Mouse (Mus musculus) CD4-positive naive resting alpha-beta T cell, adult 57 days (primary cell): ENCODE measurements around the gene Taar6. TPM values are rescaled to one million over a fixed set of nuclear protein-coding genes. Genes with fewer than 3 reads are reported as not detected.

ENCODE experiments used
- total RNA-seq: library from RNA; stranded (reverse); gene quantifications from one replicate; pipeline ENCODE4 v1.2.4, GENCODE M21; 2023

Gene Taar6
- not detected for total RNA-seq

DNA sequence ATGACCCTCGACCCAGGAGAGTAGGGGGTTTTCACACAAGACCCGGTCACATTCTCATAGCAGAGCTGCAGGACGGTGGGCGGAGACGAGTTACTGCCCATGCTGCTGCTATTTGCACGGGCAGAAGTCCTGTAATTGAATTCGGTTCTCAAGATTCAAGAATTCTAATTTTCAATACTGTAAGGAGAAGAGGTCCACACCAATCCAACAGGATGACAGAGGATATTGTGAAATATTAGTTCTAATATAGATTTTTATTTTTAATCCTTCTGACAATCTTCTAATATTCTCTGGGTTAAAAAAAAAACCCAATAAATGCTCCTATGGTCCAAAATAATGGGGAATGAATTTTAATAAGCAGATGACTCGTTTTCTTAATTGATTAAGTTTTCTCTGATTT is at the start of gene Taar6:
Taar6 (minus strand) TSS at position 101 of the 400 bp plus-strand sequence.

DNA sequence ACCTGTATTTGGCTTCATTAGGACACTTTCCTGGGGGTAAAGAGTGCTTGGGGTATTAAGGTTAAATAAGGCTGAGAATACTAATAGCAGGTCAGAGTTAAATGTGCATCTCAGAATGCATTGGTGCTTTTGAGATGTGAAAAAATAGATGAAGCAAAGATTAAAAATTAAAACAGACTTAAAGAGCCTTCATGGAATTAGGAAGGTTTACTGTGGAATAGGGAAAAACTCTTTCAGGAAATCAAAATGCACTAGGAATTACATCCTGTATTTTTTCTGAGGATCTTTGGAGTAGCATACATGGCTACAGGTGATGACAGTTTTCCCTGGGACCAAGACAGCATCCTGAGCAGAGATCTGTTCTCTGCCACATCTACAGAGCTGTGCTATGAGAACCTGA is 41.5 kb upstream of the Taar6 start, which contains the start of gene Taar7d:
Taar7d (plus strand) TSS at position 301 of the 400 bp plus-strand sequence.

DNA sequence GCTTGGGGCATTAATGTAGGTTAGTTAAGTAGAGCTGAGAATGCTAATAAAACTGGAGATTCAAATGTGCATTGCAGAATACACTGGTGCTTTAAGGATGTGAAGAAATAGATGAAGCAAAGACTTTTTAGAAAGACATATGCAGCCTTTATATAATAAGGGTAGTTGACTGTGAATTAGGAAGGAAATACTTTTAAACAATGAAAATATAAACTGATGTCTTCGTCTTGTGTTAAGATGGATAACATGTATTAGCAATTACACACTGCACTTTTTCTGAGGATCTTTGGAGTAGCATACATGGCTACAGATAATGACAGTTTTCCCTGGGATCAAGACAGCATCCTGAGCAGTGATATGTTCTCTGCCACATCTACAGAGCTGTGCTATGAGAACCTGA is 14.2 kb upstream of the Taar6 start, which contains the start of gene Taar7b:
Taar7b (plus strand) TSS at position 301 of the 400 bp plus-strand sequence.

DNA sequence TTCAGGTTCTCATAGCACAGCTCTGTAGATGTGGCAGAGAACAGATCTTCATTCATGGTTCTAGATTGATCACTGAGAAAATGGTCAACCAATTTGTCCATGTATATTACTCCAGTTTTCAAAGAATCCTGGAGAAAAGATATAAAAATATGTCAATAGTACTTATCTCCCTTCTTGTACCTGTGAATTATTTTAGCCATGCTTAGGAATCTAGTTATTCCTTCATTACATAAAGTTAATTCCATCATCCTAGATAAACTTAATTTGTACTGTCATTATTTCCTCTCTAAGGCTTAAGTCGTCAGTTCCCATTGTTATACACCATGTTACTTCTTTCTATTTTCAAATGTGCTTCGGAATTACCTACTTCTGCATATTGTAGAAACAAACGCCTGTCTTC is 7.9 kb upstream of the Taar6 start, which contains the start of gene Taar7a:
Taar7a (minus strand) TSS at position 101 of the 400 bp plus-strand sequence.

DNA sequence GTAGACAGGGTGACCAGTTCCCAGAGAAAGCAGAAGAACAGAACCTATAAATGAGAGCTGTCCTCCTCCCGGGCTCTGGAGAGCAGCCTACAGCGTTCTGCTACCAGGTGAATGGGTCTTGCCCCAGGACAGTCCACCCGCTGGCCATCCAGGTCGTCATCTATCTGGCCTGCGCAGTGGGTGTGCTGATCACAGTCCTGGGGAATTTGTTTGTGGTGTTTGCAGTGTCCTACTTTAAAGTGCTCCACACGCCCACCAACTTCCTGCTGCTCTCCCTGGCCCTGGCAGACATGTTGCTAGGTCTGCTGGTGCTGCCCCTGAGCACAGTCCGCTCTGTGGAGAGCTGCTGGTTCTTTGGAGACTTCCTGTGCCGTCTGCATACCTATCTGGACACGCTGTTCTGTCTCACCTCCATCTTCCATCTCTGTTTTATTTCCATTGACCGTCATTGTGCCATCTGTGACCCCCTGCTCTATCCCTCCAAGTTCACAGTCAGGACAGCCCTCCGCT is 14.7 kb downstream of the Taar6 start, which contains the start of gene Taar5:
Taar5 (plus strand) TSS at position 51 of the 510 bp plus-strand sequence.

DNA sequence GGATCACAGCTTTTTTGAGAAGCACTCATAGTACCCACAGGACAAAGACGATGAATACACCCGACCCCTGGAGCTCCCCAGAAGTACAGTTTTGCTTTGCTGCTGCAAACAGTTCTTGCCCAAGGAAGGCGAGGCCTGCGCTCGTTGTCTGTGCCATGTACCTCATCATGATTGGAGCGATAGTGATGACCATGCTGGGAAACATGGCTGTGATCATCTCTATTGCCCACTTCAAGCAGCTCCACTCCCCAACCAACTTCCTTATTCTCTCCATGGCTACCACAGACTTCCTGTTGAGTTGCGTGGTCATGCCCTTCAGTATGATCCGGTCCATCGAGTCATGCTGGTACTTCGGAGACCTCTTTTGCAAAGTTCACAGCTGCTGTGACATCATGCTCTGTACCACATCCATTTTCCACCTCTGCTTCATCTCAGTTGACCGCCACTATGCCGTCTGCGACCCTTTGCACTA is 25.0 kb downstream of the Taar6 start, which contains the start of gene Taar4:
Taar4 (plus strand) TSS at position 51 of the 472 bp plus-strand sequence.

DNA sequence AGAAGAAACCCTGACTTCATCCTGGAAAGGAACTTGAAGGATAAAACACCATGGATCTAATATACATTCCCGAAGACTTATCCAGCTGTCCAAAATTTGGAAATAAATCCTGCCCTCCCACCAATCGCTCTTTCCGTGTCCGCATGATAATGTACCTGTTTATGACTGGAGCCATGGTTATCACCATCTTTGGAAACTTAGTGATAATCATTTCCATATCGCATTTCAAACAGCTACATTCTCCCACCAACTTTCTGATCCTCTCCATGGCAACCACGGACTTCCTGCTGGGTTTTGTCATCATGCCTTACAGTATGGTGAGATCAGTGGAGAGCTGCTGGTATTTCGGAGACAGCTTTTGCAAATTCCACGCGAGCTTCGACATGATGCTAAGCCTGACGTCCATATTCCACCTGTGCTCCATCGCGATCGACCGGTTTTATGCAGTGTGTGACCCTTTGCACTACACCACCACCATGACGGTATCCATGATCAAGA is 35.9 kb downstream of the Taar6 start, which contains the start of gene Taar3:
Taar3 (plus strand) TSS at position 51 of the 498 bp plus-strand sequence.

DNA sequence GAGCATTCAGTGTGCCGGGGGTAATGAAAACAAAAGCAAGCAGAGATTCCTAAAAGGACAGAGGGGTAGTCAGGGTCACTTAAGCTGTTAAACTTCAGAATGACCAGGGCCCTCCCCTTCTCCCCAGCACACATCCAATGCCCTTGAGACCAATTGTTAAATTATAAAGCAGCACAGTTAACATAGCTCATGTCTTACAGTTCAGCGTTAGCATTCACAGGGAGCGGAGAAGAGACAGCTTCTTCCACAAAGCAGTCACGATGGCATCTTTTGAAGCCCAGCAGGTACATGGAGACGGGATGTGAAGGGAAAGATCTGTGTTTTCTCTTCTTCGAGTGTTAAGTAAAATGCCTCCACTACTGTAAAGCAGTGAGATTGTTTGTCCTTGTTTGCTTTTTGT is 47.1 kb downstream of the Taar6 start, which contains the start of gene Taar2:
Taar2 (plus strand) TSS at position 261 of the 400 bp plus-strand sequence.

Other genes with a start within 250 kb of the Taar6 start
- gene Rps12, start 198.4 kb downstream of the Taar6 start, total RNA-seq = 889 TPM
- not detected for gene Slc18b1, start 188.7 kb downstream of the Taar6 start, total RNA-seq
- 0.53 TPM for gene Vnn3, start 134.2 kb downstream of the Taar6 start, total RNA-seq
- gene Vnn1, start 91.0 kb downstream of the Taar6 start, total RNA-seq = not detected
- gene Taar1, start 65.3 kb downstream of the Taar6 start, total RNA-seq = not detected
- not detected for gene Taar2, start 47.1 kb downstream of the Taar6 start, total RNA-seq
- not detected for gene Taar3, start 36.1 kb downstream of the Taar6 start, total RNA-seq
- gene Taar4, start 25.2 kb downstream of the Taar6 start, total RNA-seq = not detected
- gene Taar5, start 14.9 kb downstream of the Taar6 start, total RNA-seq = not detected
- gene Taar7a, start 7.8 kb upstream of the Taar6 start, total RNA-seq = not detected
- gene Taar7b, start 14.3 kb upstream of the Taar6 start, total RNA-seq = not detected
- not detected for gene Taar7d, start 41.6 kb upstream of the Taar6 start, total RNA-seq
- not detected for gene Taar7e, start 52.0 kb upstream of the Taar6 start, total RNA-seq
- gene Taar7f, start 63.9 kb upstream of the Taar6 start, total RNA-seq = not detected
- not detected for gene Taar8a, start 90.9 kb upstream of the Taar6 start, total RNA-seq
- gene Taar8b, start 106.6 kb upstream of the Taar6 start, total RNA-seq = not detected
- gene Taar8c, start 116.3 kb upstream of the Taar6 start, total RNA-seq = not detected
- not detected for gene Taar9, start 123.9 kb upstream of the Taar6 start, total RNA-seq
- gene Stx7, start 163.7 kb upstream of the Taar6 start, total RNA-seq = 30.6 TPM
- gene Moxd1, start 237.9 kb upstream of the Taar6 start, total RNA-seq = not detected